Mouse (Mus musculus) intestine, postnatal 0 days (tissue): Measurements from ENCODE around the gene Cradd. TPM values are rescaled to one million over a fixed set of nuclear protein-coding genes. Genes with fewer than 3 reads are reported as not detected.

Source experiments
- ATAC-seq: fragments of 200-750 bp; cut with Nextera tagmentation; 2 replicates; pipeline ENCODE4 v1.8.0; 2017; ENCODE audit warnings: mild to moderate bottlenecking, moderate TSS enrichment, moderate library complexity
- H3K27ac ChIP-seq: fragments of 300-500 bp; sonication (generic); 2 replicates; pipeline ENCODE4 v1.5.1; 2014; ENCODE audit warnings: mild to moderate bottlenecking, low read depth, low read length, moderate library complexity
- H3K27me3 ChIP-seq: fragments of 300-500 bp; sonication (generic); replicated peaks from 2 replicates; pipeline ENCODE4 v1.6.1; 2014; ENCODE audit warnings: low read length, mixed read lengths; ENCODE audit not compliant: control insufficient read depth, insufficient read depth
- H3K36me3 ChIP-seq: fragments of 300-500 bp; sonication (generic); 2 replicates; pipeline ENCODE4 v1.6.1; 2014; ENCODE audit warnings: mild to moderate bottlenecking, moderate library complexity; ENCODE audit not compliant: control insufficient read depth, insufficient read depth
- H3K4me1 ChIP-seq: fragments of 300-500 bp; sonication (generic); replicated peaks from 2 replicates; pipeline ENCODE4 v1.6.1; 2014; ENCODE audit warnings: antibody characterized with exemption, low read length, mixed read lengths; ENCODE audit not compliant: control insufficient read depth, insufficient read depth
- H3K4me2 ChIP-seq: fragments of 300-500 bp; sonication (generic); replicated peaks from 2 replicates; pipeline ENCODE4 v1.6.1; 2014; ENCODE audit warnings: low read depth, mild to moderate bottlenecking, moderate library complexity
- H3K4me3 ChIP-seq: fragments of 300-500 bp; sonication (generic); 2 replicates; pipeline ENCODE4 v1.5.1; 2014; ENCODE audit warnings: low read depth, low read length
- H3K9ac ChIP-seq: fragments of 300-500 bp; sonication (generic); 2 replicates; pipeline ENCODE4 v1.6.1; 2014; ENCODE audit warnings: mild to moderate bottlenecking, low read depth, low read length
- H3K9me3 ChIP-seq: fragments of 300-500 bp; sonication (generic); 2 replicates; pipeline ENCODE4 v1.6.1; 2016; ENCODE audit warnings: mixed run types; ENCODE audit not compliant: control insufficient read depth
- CTCF ChIP-seq: sonication (generic); IDR thresholded peaks from 2 replicates; pipeline ENCODE4 v1.5.1; 2016; ENCODE audit warnings: low read depth, mild to moderate bottlenecking, control low read depth, antibody characterized with exemption, moderate library complexity
- WGBS: fragments of 180-500 bp; shearing (Covaris S2); extraction: QIAGEN DNeasy Blood & Tissue Kit; methylation state at CpG from one replicate; pipeline ENCODE4 v1.1.7; 2014; 5-methylcytosine and 5-hydroxymethylcytosine counted together
- polyA plus RNA-seq: library from polyadenylated mRNA; unstranded; fragments of >200 nt; fragmentation: Nextera tagmentation; extraction: Ambion mirVana; gene quantifications from 2 replicates; pipeline ENCODE4 v1.2.1, GENCODE M21; 2015

Gene Cradd
- polyA plus RNA-seq, 1 experiment from 2014 or later, result 12.5 TPM

GRCm38 (mm10) chr10:95367241-95367640, 43.3 kb upstream of the Cradd start:
- H3K4me1 ChIP-seq, result no peaks in the 10 kb centered on the region
- H3K4me2 ChIP-seq, result no peak overlapping the region
- no peaks in the 10 kb centered on the region for H3K27me3 ChIP-seq
- no peak overlapping the region for H3K4me3 ChIP-seq
- no peak for ATAC-seq
- no peak for TF ChIP-seq CTCF
- WGBS, result 72% methylated on average over 7 of the region's 7 CpGs
- H3K27ac ChIP-seq, result no peak overlapping the region
- peaks cover 4% of the 10 kb centered on the region; the same call in 1 of the 2 replicates for H3K9me3 ChIP-seq
- H3K9ac ChIP-seq, result no peak overlapping the region
- H3K36me3 ChIP-seq, result no peaks in the 10 kb centered on the region

- 40% methylated on average over 2 of the region's 2 CpGs for WGBS
- H3K27ac ChIP-seq, result no peak overlapping the region
- H3K27me3 ChIP-seq, result no peaks in the 10 kb centered on the region
- no peaks in the 10 kb centered on the region for H3K36me3 ChIP-seq
- ATAC-seq, result no peak
- no peak for TF ChIP-seq CTCF
- H3K4me1 ChIP-seq, result no peaks in the 10 kb centered on the region
- H3K9ac ChIP-seq, result no peak overlapping the region
- H3K4me2 ChIP-seq, result no peak overlapping the region
- H3K9me3 ChIP-seq, result peaks cover 4% of the 10 kb centered on the region; the same call in 1 of the 2 replicates
- no peak overlapping the region for H3K4me3 ChIP-seq
Observed at GRCm38 (mm10) chr10:95362326-95362725, 38.4 kb upstream of the Cradd start.

DNA sequence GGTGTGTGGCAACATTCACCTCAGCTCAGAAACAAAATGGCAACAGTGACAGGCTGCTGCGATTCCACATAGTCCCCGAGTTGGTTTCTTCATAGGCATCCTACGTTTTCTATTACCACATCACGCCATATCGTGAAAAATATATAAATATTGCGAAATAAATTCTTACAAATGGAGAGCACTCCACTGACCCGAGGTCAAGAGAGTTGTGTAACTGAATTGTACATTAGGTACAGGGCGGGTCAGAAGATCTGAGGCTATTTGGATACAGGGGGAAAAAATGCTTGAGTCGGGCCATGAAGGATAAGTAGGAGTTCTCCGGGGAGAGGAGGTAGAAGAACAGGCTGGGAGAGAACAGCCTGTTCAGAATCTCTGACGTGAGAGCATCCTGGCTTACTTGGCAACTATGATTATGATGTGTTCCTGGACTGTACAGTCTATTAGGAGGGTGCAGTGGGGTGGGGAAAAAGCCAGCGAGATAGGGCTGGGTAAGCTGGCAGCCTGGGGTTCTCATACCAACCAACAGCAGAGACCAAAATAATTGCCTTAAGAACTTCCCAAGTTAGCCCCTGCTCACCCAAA, 37.4 kb upstream of the Cradd start:
- Histone ChIP-seq H3K27me3 (no peaks in the 10 kb centered on the region), H3K4me2 (no peak overlapping the region), H3K36me3 (no peaks in the 10 kb centered on the region), H3K4me1 (no peaks in the 10 kb centered on the region), H3K27ac (no peak overlapping the region), H3K9ac (no peak overlapping the region), H3K4me3 (no peak overlapping the region), H3K9me3 (peaks cover 4% of the 10 kb centered on the region; the same call in 1 of the 2 replicates)
- ATAC-seq, result 0 out of 2 replicates have a peak, but pooled peaks have one; percentile 36
- no peak for TF ChIP-seq CTCF
- 58% methylated on average over 12 of the region's 12 CpGs for WGBS

DNA sequence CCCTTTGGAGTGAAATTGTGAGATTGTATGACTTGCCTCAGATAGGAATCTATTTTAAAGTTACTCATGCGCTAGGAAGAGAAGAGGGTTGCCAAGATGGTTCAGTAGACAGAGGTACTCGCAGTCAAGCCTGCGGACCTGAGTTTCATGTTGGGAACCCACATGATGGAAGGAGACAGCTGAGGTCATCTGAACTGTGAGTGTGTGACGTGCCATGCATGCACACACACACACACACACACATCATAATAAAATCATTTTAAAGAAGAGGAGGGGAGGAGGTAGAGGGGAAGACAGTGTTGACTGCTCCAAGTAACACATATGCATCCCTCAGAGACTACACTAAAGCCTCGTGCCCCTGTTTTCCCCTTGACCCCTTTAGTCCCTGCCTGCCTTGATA, 36.1 kb upstream of the Cradd start:
- no peak overlapping the region for H3K9ac ChIP-seq
- H3K27me3 ChIP-seq, result no peaks in the 10 kb centered on the region
- ATAC-seq, result no peak
- H3K4me2 ChIP-seq, result no peak overlapping the region
- no peaks in the 10 kb centered on the region for H3K36me3 ChIP-seq
- H3K27ac ChIP-seq, result no peak overlapping the region
- TF ChIP-seq CTCF, result no peak
- H3K4me3 ChIP-seq, result no peak overlapping the region
- WGBS, result 91% methylated on average over 5 of the region's 5 CpGs
- H3K9me3 ChIP-seq, result peaks cover 4% of the 10 kb centered on the region; the same call in 1 of the 2 replicates
- H3K4me1 ChIP-seq, result no peaks in the 10 kb centered on the region

DNA sequence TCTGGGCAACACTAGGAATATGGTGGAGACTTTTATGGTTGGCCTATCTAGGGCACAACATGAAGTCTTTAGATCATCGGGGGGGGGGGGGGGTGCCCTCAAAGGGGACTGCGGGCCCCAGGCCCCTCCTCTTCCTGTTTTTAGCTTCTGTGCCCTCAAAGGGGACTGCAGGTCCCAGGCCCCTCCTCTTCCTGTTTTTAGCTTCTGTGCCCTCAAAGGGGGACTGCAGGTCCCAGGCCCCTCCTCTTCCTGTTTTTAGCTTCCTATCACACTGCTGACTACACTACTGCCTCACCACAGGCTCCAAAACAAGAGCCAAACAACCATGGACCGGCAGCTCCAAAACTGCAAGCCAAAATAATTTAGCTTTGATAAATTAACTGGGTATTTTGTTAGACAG, 33.8 kb upstream of the Cradd start:
- Histone ChIP-seq H3K4me2 (no peak overlapping the region), H3K36me3 (no peaks in the 10 kb centered on the region), H3K27me3 (no peaks in the 10 kb centered on the region), H3K9me3 (no peaks in the 10 kb centered on the region), H3K4me1 (no peaks in the 10 kb centered on the region), H3K4me3 (no peak overlapping the region), H3K27ac (no peak overlapping the region), H3K9ac (no peak overlapping the region)
- ATAC-seq, result no peak
- TF ChIP-seq CTCF, result no peak
- WGBS, result 82% methylated on average over 3 of the region's 3 CpGs

- Histone ChIP-seq H3K4me1 (no peaks in the 10 kb centered on the region), H3K27me3 (no peaks in the 10 kb centered on the region), H3K9me3 (no peaks in the 10 kb centered on the region), H3K27ac (no peak overlapping the region), H3K36me3 (no peaks in the 10 kb centered on the region), H3K4me2 (no peak overlapping the region), H3K4me3 (no peak overlapping the region), H3K9ac (no peak overlapping the region)
- no peak for ATAC-seq
- 76% methylated on average over 7 of the region's 7 CpGs for WGBS
- no peak for TF ChIP-seq CTCF
Observed at GRCm38 (mm10) chr10:95356711-95357110, 32.8 kb upstream of the Cradd start.
